Mouse (Mus musculus) spleen, adult 2 months (tissue): ENCODE measurements around the gene Piwil4. TPM values are rescaled to one million over a fixed set of nuclear protein-coding genes. Genes with fewer than 3 reads are reported as not detected.

Experiments used
- DNase-seq, 2 experiments: peaks; one replicate each; pipeline versions ENCODE4 v3.0.0 to v3.0.0-alpha.2; 2012 to 2021; ENCODE audit warnings: low spot score in 2 of 2, low read depth in 1 of 2
- H3K27ac ChIP-seq: fragments of 200-500 bp; 2 replicates; pipeline ENCODE4 v1.5.1; 2012; ENCODE audit warnings: low read length, inconsistent platforms; ENCODE audit not compliant: insufficient read depth
- H3K27me3 ChIP-seq: fragments of 200-500 bp; 2 replicates; pipeline ENCODE4 v1.6.1; 2012; ENCODE audit warnings: mild to moderate bottlenecking, moderate library complexity, low read length, inconsistent platforms; ENCODE audit not compliant: control insufficient read depth, insufficient read depth
- H3K36me3 ChIP-seq: fragments of 200-500 bp; 2 replicates; pipeline ENCODE4 v1.6.1; 2012; ENCODE audit warnings: mild to moderate bottlenecking, low read length, inconsistent platforms; ENCODE audit not compliant: control insufficient read depth, insufficient read depth
- H3K4me1 ChIP-seq: fragments of 200-500 bp; 2 replicates; pipeline ENCODE4 v1.6.1; 2011; ENCODE audit warnings: inconsistent platforms; ENCODE audit not compliant: control insufficient read depth, insufficient read depth, insufficient read length
- H3K4me3 ChIP-seq: fragments of 200-500 bp; 2 replicates; pipeline ENCODE4 v1.5.1; 2011; ENCODE audit warnings: mild to moderate bottlenecking, inconsistent platforms; ENCODE audit not compliant: insufficient read depth, insufficient read length; ENCODE audit errors: extremely low read depth
- CTCF ChIP-seq: fragments of 200-500 bp; IDR thresholded peaks from 2 replicates; pipeline ENCODE4 v1.5.1; 2011; ENCODE audit warnings: mild to moderate bottlenecking, inconsistent platforms; ENCODE audit not compliant: insufficient read depth, insufficient read length, insufficient replicate concordance; ENCODE audit errors: extremely low read depth
- POLR2A ChIP-seq: fragments of 200-500 bp; IDR thresholded peaks from 2 replicates; pipeline ENCODE4 v1.6.1; 2011; ENCODE audit warnings: low read depth, low read length, inconsistent platforms
- WGBS: fragments of 180-500 bp; shearing (Covaris S2); methylation state at CpG from one replicate; pipeline ENCODE4 v1.1.7; 2018; 5-methylcytosine and 5-hydroxymethylcytosine counted together
- polyA plus RNA-seq: library from polyadenylated mRNA; depleted of rRNA; stranded (reverse); fragments of >200 nt; gene quantifications from 2 replicates; pipeline ENCODE4 v1.2.3, GENCODE M21; 2012

Gene Piwil4
- polyA plus RNA-seq, 1 experiment, result 0.19 TPM

- WGBS, result 92% methylated on average over 6 of the region's 6 CpGs
- Histone ChIP-seq H3K36me3 (no peaks in the 10 kb centered on the region), H3K27me3 (no peaks in the 10 kb centered on the region), H3K27ac (no peak overlapping the region), H3K4me3 (no peak overlapping the region), H3K4me1 (no peaks in the 10 kb centered on the region)
- no peak for DNase-seq
- TF ChIP-seq POLR2A, result no peak
- no peak for TF ChIP-seq CTCF
These were observed 14.5 kb downstream of the Piwil4 start for GRCm38 (mm10) chr9:14726005-14726404.

DNA sequence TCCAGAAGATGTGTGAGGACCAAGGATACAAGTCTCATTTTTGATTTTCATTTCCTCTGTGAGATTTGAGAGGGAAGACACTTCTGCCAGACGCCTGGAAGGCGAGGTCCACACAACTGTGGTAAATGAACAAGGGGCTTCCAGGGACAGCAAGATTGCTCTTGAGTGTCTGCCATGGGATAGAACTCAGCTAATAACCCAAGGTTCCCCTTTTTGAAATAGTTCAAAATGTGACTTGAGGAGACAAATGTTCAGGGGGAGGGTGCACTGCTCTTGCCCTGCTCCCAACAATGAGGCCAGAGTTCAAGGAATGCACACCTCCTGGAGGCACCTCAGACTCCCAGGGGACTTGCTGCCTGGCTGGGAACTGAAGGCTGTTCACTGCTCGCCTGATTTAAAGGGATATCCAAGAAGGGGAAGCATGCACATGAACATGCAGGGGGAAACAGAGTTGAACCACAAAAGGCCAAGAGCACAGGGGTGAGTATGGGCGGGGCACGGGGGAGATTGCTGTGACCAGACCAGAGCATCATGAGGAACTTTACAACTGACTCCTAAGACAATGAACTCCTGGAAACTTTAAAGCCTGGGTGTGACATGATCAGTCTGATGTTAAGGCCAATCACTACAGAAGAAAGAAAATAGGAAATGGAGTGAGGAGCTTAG, 15.6 kb downstream of the Piwil4 start:
- H3K27ac ChIP-seq, result peak overlapping the region; percentile 39; the same call in 1 of the 2 replicates
- H3K4me1 ChIP-seq, result no peaks in the 10 kb centered on the region
- no peaks in the 10 kb centered on the region for H3K36me3 ChIP-seq
- WGBS, result 22% methylated on average over 5 of the region's 5 CpGs
- H3K4me3 ChIP-seq, result no peak overlapping the region
- TF ChIP-seq POLR2A (no peak), CTCF (no peak)
- H3K27me3 ChIP-seq, result no peaks in the 10 kb centered on the region
- no peak for DNase-seq

- 80% methylated on average over 5 of the region's 5 CpGs for WGBS
- Histone ChIP-seq H3K4me1 (no peaks in the 10 kb centered on the region), H3K27me3 (no peaks in the 10 kb centered on the region), H3K36me3 (no peaks in the 10 kb centered on the region), H3K4me3 (no peak overlapping the region), H3K27ac (no peak overlapping the region)
- TF ChIP-seq CTCF, result no peak
- no peak for TF ChIP-seq POLR2A
- DNase-seq, result no peak
These were observed 18.9 kb downstream of the Piwil4 start for GRCm38 (mm10) chr9:14721610-14722009.

DNA sequence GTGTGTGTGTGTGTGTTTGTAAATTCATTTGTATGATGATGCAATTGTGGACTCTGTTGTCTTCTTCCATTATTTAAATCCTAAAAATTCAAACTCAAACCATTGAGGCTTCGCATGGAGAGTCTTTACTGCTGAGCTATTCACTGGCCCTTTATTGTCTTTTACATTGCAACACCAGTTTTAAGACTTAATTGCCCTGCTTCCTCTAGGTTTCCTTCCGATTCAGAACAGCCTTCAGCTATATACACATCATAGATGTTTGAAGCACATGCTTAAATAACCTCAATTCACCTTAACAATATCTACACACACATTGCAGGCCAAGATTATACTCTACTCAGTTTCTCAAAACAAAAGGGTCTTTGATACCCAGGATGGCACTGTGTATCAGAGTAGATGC, 20.1 kb downstream of the Piwil4 start:
- no peak for DNase-seq
- TF ChIP-seq POLR2A (no peak), CTCF (no peak)
- Histone ChIP-seq H3K36me3 (no peaks in the 10 kb centered on the region), H3K4me1 (no peaks in the 10 kb centered on the region), H3K4me3 (no peak overlapping the region), H3K27ac (no peak overlapping the region), H3K27me3 (no peaks in the 10 kb centered on the region)
- 87% methylated on average over 2 of the region's 2 CpGs for whole genome bisulfite sequencing

GRCm38 (mm10) chr9:14718332-14718691, 22.2 kb downstream of the Piwil4 start:
- DNase-seq, result no peak
- Histone ChIP-seq H3K27me3 (no peaks in the 10 kb centered on the region), H3K4me1 (no peaks in the 10 kb centered on the region), H3K27ac (peak overlapping the region; percentile 16; the same call in 1 of the 2 replicates), H3K36me3 (no peaks in the 10 kb centered on the region), H3K4me3 (no peak overlapping the region; the same call in 1 of the 2 replicates)
- TF ChIP-seq CTCF (no peak), POLR2A (no peak)

DNA sequence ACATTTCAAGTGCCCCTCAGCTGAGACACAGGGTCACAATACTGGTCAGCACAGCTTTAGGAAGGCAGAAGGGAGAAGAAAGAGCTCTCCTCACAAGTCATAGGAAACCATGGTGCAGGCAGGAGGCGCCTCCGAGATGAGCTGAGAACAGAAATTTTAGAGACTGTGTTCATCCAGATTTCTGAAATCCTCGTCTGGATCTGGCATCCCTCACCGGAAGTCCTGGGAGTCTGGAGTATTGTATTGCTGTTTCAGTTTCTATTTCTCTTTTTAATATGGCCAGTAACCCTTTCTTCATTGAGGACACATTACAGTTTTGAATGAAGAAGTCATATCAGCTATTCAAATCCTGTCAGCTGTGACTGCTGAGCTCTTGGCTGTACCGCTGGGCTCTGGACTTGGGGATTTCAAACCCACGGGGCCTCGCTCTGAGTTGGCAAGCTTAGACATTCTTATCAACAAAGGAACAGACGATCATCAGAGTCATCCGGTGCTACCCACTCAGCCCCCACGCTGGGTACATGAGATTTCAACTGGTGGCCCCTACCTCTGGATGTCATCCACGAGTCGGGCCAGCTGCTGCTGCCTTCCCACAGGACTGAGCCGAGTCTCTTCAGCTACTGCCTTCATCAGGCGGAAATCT, 22.7 kb downstream of the Piwil4 start:
- peak overlapping the region; percentile 16; the same call in 1 of the 2 replicates for H3K27ac ChIP-seq
- no peaks in the 10 kb centered on the region for H3K27me3 ChIP-seq
- no peak for TF ChIP-seq POLR2A
- no peak for TF ChIP-seq CTCF
- H3K4me3 ChIP-seq, result peak overlapping the region; percentile 2; the same call in 1 of the 2 replicates
- H3K4me1 ChIP-seq, result no peaks in the 10 kb centered on the region
- H3K36me3 ChIP-seq, result no peaks in the 10 kb centered on the region
- 44% methylated on average over 14 of the region's 14 CpGs for WGBS
- DNase-seq, result no peak

- WGBS, result 96% methylated on average over 15 of the region's 15 CpGs
- no peak for TF ChIP-seq POLR2A
- TF ChIP-seq CTCF, result no peak
- no peak overlapping the region for H3K27ac ChIP-seq
- DNase-seq, result no peak
- H3K4me1 ChIP-seq, result no peaks in the 10 kb centered on the region
- H3K4me3 ChIP-seq, result no peak overlapping the region
- H3K27me3 ChIP-seq, result no peaks in the 10 kb centered on the region
- no peaks in the 10 kb centered on the region for H3K36me3 ChIP-seq
These were observed 25.3 kb downstream of the Piwil4 start for GRCm38 (mm10) chr9:14715258-14715657.
